Mouse (Mus musculus) C2C12 (cell line): ENCODE data around the gene Usp49.

Experiments used
- CEBPB ChIP-seq: IDR thresholded peaks from one replicate; pipeline ENCODE4 v1.6.1; 2011; ENCODE audit warnings: low read depth, mild to moderate bottlenecking, control low read depth, moderate library complexity
- CTCF ChIP-seq: IDR thresholded peaks from one replicate; pipeline ENCODE4 v1.5.1; 2011; ENCODE audit not compliant: control insufficient read depth, insufficient read depth, insufficient read length
- MAX ChIP-seq: IDR thresholded peaks from one replicate; pipeline ENCODE4 v1.6.1; 2011; ENCODE audit warnings: mild to moderate bottlenecking, control low read depth
- MYOD1 ChIP-seq: IDR thresholded peaks from one replicate; pipeline ENCODE4 v1.6.1; 2011; ENCODE audit warnings: low read depth; ENCODE audit not compliant: control insufficient read depth, insufficient read length
- MYOG ChIP-seq: IDR thresholded peaks from one replicate; pipeline ENCODE4 v1.6.1; 2011; ENCODE audit not compliant: control insufficient read depth, insufficient read length; ENCODE audit errors: extremely low read depth
- USF1 ChIP-seq: IDR thresholded peaks from one replicate; pipeline ENCODE4 v1.6.1; 2011; ENCODE audit warnings: low read depth, mild to moderate bottlenecking, control low read depth, moderate library complexity

DNA sequence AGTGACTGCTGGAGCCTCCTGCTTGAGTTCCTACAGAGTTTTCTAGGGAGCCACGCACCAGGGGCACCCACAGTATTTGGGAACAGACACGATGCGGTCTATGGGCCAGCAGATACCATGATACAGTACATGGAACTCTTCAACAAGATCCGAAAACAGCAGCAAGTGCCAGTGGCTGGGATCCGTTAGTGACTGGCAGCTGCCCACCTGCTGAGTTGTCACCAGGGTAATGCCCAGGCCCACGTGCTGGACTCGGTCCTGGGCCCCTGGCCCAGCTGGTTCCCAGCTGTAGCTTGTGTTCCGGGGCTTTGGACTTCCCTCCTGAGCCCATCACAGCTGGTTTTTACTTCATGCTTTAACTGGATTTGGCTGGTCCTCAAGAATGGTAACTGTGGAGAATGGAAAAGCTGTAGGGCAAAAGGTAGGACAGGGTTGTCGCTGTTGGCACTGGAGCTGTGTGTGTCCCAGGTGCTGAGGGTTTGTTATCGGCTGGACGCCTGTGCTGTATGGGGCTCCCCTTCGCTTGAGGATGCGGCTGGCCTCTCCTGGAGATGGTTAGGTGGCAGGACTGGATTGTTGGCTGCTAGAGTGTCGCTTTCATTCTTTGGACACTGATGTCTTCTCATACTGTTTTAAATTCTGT is 7.5 kb upstream of the Usp49 start:
- TF ChIP-seq MAX (no peak), CTCF (no peak), MYOG (no peak), USF1 (no peak), MYOD1 (no peak), CEBPB (no peak)
